Mouse (Mus musculus) hindbrain, embryonic 15.5 days (tissue): ENCODE measurements around the gene Nat14. TPM values are rescaled to one million over a fixed set of nuclear protein-coding genes. Genes with fewer than 3 reads are reported as not detected.

Experiments
- ATAC-seq: fragments of 200-750 bp; cut with Nextera tagmentation; 2 replicates; pipeline ENCODE4 v1.8.0; 2017; ENCODE audit warnings: low read depth, moderate number of reproducible peaks, moderate TSS enrichment; ENCODE audit not compliant: low FRiP score
- H3K27ac ChIP-seq: fragments of 300-500 bp; sonication (generic); replicated peaks from 2 replicates; pipeline ENCODE4 v1.5.1; 2015; ENCODE audit warnings: mild to moderate bottlenecking, inconsistent platforms
- H3K27me3 ChIP-seq: fragments of 300-500 bp; sonication (generic); 2 replicates; pipeline ENCODE4 v1.6.1; 2015; ENCODE audit warnings: control low read depth, inconsistent platforms
- H3K36me3 ChIP-seq: fragments of 300-500 bp; sonication (generic); 2 replicates; pipeline ENCODE4 v1.6.1; 2015; ENCODE audit warnings: control low read depth, inconsistent platforms
- H3K4me1 ChIP-seq: fragments of 300-500 bp; sonication (generic); replicated peaks from 2 replicates; pipeline ENCODE4 v1.6.1; 2015; ENCODE audit warnings: control low read depth, inconsistent platforms
- H3K4me2 ChIP-seq: fragments of 300-500 bp; sonication (generic); 2 replicates; pipeline ENCODE4 v1.6.1; 2015; ENCODE audit warnings: moderate library complexity, mild to moderate bottlenecking, inconsistent platforms
- H3K4me3 ChIP-seq: fragments of 300-500 bp; sonication (generic); 2 replicates; pipeline ENCODE4 v1.5.1; 2015; ENCODE audit warnings: mild to moderate bottlenecking, inconsistent platforms
- H3K9ac ChIP-seq: fragments of 300-500 bp; sonication (generic); 2 replicates; pipeline ENCODE4 v1.6.1; 2015; ENCODE audit warnings: inconsistent platforms
- H3K9me3 ChIP-seq: fragments of 300-500 bp; sonication (generic); 2 replicates; pipeline ENCODE4 v1.6.1; 2016; ENCODE audit warnings: control low read depth, inconsistent platforms
- WGBS: fragments of 180-500 bp; shearing (Covaris S2); methylation state at CpG from one replicate; pipeline ENCODE4 v1.1.7; 2015; 5-methylcytosine and 5-hydroxymethylcytosine counted together
- polyA plus RNA-seq: library from polyadenylated mRNA; unstranded; fragments of >200 nt; fragmentation: Nextera tagmentation; extraction: Ambion mirVana; gene quantifications from 2 replicates; pipeline ENCODE4 v1.2.1, GENCODE M21; 2015

Gene Nat14
- polyA plus RNA-seq, 1 experiment from 2014 or later, result 35.8 TPM

DNA sequence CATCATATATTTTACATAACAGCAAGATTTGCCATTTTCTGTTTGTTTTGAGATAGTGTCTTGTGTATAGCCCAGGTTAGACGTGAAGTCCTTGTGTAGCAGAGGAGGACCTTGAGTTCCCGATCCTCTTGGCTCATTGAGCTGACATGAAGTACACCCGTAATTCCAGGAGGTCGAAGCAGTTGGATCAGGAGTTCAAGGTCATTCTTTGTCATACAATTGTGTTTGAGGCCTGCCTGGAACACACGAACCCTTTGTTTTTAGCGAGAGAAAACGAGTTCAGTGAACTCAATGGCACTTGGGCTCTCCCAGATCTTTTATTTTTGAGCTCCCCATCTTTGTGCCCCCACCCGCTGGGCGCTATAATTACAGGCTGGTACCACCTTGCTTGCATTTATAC lies 19.4 kb upstream of the Nat14 start:
- 85% methylated on average over 9 of the region's 9 CpGs for WGBS
- Histone ChIP-seq H3K27ac (no peak overlapping the region), H3K9ac (no peak overlapping the region), H3K36me3 (no peaks in the 10 kb centered on the region), H3K4me2 (no peak overlapping the region), H3K4me3 (no peak overlapping the region), H3K9me3 (no peaks in the 10 kb centered on the region), H3K4me1 (peaks cover 19% of the 10 kb centered on the region), H3K27me3 (no peaks in the 10 kb centered on the region)
- no peak for ATAC-seq

DNA sequence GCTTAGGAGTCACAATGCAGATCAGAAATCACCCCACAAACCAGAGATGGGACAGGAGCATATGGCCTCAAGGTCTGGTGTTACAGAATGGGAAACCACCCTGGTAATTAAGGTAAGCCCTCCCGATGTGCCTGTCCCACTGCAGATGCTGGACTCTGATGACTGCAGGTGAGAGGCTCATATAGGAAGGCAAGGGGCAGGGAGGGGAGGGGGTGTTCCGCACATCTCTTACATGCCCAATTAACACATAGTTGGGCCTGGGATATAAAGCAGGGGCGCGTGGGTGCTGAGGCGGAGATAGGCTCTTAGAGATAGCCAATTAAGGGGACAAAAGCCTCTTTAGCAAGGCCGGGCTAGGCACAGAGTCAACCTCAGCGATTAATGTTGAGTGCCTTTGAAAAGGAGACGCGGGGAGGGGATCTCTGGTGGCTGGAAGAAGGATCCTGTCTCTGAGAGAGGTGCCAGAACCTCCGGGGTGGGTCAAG lies 15.3 kb upstream of the Nat14 start, which contains the start of gene Gm36210:
Gene Gm36210, minus strand, starts transcription at position 51 of the 485 bp plus-strand sequence.
- Histone ChIP-seq H3K4me2 (no peak within 1 kb of the TSS), H3K36me3 (no peaks in the 10 kb centered on the region), H3K9me3 (no peaks in the 10 kb centered on the region), H3K9ac (no peak within 1 kb of the TSS), H3K4me3 (no peak within 1 kb of the TSS), H3K27ac (no peak within 1 kb of the TSS), H3K27me3 (no peaks in the 10 kb centered on the region), H3K4me1 (no peaks in the 10 kb centered on the region)
- 62% methylated on average over 10 of the region's 10 CpGs for WGBS
- ATAC-seq, result no peak

DNA sequence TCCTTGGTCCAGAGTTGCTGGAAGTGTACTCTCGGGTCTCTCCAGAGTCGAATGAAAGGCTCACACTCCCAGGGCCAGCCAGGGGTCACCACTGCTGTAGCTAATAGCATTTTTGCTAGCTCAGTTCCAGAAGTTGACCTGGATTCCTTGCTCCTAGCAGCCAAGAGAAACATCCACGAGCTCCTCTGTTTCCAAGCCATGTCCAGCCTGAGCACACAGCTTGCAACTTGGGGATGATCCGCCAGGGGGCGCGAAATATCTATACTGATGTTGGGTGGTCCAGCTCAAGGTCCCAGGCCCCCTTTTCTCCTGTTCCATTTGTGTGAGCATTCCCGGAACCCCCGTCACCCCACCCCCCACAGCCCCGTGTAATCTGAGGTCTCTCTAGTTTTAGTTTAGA lies 10.3 kb upstream of the Nat14 start:
- 38% methylated on average over 9 of the region's 9 CpGs for WGBS

DNA sequence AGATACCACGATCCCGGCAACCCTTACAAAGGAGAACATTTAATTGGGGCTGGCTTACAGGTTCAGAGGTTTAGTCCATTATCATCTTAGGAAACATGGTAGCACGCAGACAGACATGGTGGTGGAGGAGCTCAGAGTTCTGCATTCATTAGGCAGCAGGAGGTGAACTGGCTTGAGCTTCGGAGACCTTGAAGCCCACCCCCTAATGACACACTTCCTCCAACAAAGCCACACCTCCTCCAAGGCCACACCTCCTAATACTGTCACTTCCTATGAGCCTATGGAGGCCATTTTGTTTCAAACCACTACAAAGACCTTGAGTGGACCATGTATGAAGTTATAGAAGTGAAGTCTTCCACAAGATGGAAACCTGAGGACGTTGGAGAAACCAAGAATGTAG lies 9.6 kb upstream of the Nat14 start:
- peak overlapping the region; percentile 19; the same call in 1 of the 2 replicates for H3K4me3 ChIP-seq
- no peak for ATAC-seq

More for the DNA sequence above, 10.3 kb upstream of the Nat14 start:
- H3K9me3 ChIP-seq, result no peaks in the 10 kb centered on the region
- no peaks in the 10 kb centered on the region for H3K36me3 ChIP-seq
- 0 out of 2 replicates have a peak overlapping the region, but pooled peaks have one; percentile 19 for H3K4me3 ChIP-seq
- no peak overlapping the region for H3K27ac ChIP-seq
- H3K4me1 ChIP-seq, result peaks cover 9% of the 10 kb centered on the region
- ATAC-seq, result no peak
- H3K9ac ChIP-seq, result no peak overlapping the region
- H3K4me2 ChIP-seq, result 0 out of 2 replicates have a peak overlapping the region, but pooled peaks have one; percentile 10
- H3K27me3 ChIP-seq, result no peaks in the 10 kb centered on the region

DNA sequence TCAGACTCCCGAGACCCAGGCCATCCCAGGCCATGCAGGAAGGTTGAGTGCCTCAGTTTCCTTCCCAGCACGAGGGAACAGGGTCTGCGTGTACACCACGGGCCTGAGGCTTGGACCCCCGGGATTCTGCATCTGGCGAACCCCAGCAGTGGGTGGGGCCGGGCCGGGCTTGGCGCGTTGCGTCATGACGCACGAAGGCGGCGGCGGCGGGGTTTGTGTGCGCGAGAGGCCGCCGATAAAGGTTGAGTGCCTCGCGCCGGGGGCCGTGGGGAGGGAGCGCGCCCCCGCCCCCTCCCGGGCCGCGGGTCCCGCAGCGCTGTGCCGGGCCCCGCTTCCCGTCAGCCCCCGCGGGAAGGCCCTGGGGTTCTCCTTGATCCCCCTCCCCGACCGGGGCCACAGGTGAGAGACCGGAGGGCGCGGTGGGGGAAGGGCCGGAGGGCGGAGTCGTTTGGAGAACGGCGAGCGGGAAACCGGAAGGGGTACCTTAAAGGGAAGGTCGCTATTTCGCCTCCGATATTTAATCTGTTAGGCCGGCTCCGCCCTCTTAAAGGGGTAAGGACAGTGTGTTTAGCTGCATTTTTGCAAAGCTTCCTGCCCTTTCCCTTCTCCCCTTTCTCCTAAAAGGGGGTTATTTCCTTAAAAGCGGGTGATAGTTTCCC lies 6.7 kb upstream of the Nat14 start, which contains the start of gene Zfp628:
Gene Zfp628, plus strand, starts transcription at position 211 of the 659 bp plus-strand sequence.
- Histone ChIP-seq H3K4me3 (peak within 1 kb of the TSS; percentile 67), H3K36me3 (peaks cover 16% of the 10 kb centered on the region; the same call in 1 of the 2 replicates), H3K4me2 (peak within 1 kb of the TSS; percentile 85), H3K27me3 (no peaks in the 10 kb centered on the region), H3K27ac (peak within 1 kb of the TSS; percentile 99), H3K4me1 (peaks cover 17% of the 10 kb centered on the region), H3K9me3 (no peaks in the 10 kb centered on the region), H3K9ac (peak within 1 kb of the TSS; percentile 71)
- ATAC-seq, result peak; percentile 90
- WGBS, result under 1% methylated on average over 49 of the region's 56 CpGs

More for the DNA sequence above, 9.6 kb upstream of the Nat14 start:
- Histone ChIP-seq H3K27ac (no peak overlapping the region), H3K4me1 (peaks cover 16% of the 10 kb centered on the region), H3K27me3 (no peaks in the 10 kb centered on the region), H3K36me3 (no peaks in the 10 kb centered on the region), H3K9ac (no peak overlapping the region), H3K9me3 (no peaks in the 10 kb centered on the region), H3K4me2 (no peak overlapping the region)
- WGBS, result 49% methylated on average over 5 of the region's 5 CpGs

DNA sequence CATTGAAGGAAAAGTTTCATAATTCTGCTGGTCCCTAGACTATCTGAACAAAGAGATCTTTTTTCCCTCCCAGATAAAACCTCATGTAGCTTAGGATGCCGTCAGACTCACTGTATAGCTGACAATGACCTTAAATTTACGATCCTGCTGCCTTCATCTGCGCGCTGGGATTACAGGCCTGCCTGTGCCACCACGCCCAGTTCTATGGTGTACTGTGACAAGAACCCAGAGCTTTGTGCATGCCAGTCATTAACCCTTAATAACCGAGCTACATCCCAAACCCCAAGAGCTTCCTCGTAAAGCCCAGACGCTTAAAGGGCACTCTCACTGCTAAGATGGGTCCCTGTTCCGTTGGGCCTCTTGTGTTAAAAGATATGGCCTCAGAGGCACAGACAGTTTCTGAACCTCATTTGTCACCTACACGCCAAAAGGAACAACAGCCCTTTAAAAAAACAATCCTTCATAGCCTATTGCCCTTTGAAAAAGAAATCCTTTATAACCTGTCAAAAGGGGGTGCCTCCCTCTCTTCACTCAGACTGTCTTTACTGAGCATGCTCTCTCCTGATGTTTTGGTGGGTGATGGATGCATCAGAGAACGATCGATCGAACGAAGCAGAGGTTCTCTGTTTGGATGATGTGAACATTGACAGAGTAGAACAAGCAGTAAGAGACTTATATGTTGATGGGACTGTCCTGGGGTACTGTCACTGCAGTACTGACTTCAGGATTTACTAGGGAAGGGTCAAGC lies 6.0 kb upstream of the Nat14 start:
- ATAC-seq, result peak; percentile 24
- Histone ChIP-seq H3K4me2 (peak overlapping the region; percentile 85), H3K27me3 (no peaks in the 10 kb centered on the region), H3K27ac (peak overlapping the region; percentile 99), H3K36me3 (peaks cover 23% of the 10 kb centered on the region; the same call in 1 of the 2 replicates), H3K4me3 (peak overlapping the region; percentile 67), H3K9me3 (no peaks in the 10 kb centered on the region), H3K9ac (peak overlapping the region; percentile 71), H3K4me1 (peaks cover 18% of the 10 kb centered on the region)
- WGBS, result 9% methylated on average over 14 of the region's 14 CpGs

DNA sequence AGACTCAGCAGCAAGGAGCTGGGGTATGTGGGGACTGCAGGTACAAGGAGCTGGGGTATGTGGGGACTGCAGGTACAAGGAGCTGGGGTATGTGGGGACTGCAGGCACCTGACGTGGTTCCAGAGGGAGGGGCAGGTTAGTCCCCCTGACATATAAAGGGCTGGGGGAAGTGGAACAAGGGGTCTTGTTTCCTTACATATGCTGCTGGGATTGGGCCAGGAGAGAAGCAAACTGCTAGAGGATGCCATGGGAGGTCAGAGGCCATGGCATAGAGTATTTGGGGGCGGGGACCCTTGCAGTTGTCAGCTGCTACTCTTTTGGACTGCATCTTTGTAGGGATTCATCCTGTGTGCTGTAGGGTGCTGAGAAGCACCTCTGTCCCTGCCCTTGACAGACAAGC lies 4.3 kb upstream of the Nat14 start:
- 93% methylated on average over 2 of the region's 2 CpGs for WGBS
- H3K27ac ChIP-seq, result peak overlapping the region; percentile 99; the same call in 1 of the 2 replicates

DNA sequence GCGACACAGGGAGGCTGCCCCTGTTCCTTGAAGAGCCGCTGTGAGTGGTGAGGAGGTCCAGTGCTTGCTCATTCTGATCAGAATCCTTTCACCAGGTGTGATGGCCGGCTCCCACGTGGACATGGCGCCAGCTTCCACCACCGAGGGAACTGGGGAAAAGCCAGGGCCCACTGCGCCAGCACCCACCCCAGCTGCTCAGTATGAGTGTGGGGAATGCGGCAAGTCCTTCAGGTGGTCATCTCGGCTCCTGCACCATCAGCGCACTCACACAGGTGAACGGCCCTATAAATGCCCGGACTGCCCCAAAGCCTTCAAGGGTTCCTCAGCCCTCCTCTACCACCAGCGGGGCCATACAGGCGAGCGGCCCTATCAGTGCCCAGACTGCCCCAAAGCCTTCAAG lies 3.1 kb upstream of the Nat14 start:
- Histone ChIP-seq H3K4me1 (peaks cover 43% of the 10 kb centered on the region), H3K4me2 (no peak overlapping the region), H3K9me3 (no peaks in the 10 kb centered on the region), H3K9ac (no peak overlapping the region), H3K36me3 (peaks cover 23% of the 10 kb centered on the region; the same call in 1 of the 2 replicates), H3K27me3 (no peaks in the 10 kb centered on the region), H3K4me3 (no peak overlapping the region), H3K27ac (no peak overlapping the region)
- WGBS, result 95% methylated on average over 15 of the region's 15 CpGs
- ATAC-seq, result no peak

More for the DNA sequence above, 4.3 kb upstream of the Nat14 start:
- no peaks in the 10 kb centered on the region for H3K9me3 ChIP-seq
- H3K36me3 ChIP-seq, result peaks cover 23% of the 10 kb centered on the region; the same call in 1 of the 2 replicates
- H3K27me3 ChIP-seq, result no peaks in the 10 kb centered on the region
- H3K4me1 ChIP-seq, result peaks cover 33% of the 10 kb centered on the region
- no peak overlapping the region for H3K9ac ChIP-seq
- no peak overlapping the region for H3K4me3 ChIP-seq
- no peak overlapping the region for H3K4me2 ChIP-seq
- no peak for ATAC-seq

DNA sequence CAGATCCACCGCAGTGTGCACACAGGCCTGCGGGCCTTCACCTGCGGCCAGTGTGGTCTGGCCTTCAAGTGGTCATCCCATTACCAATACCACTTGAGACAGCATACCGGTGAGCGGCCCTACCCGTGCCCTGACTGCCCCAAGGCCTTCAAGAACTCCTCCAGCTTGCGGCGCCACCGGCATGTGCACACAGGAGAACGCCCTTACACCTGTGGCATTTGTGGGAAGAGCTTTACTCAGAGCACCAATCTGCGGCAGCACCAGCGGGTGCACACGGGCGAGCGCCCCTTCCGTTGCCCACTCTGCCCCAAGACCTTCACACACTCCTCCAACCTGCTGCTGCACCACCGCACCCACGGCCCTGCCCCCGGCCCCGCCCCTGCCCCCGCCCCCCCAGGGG lies 2.7 kb upstream of the Nat14 start:
- ATAC-seq, result no peak
- H3K9ac ChIP-seq, result no peak overlapping the region
- H3K4me1 ChIP-seq, result peaks cover 47% of the 10 kb centered on the region
- H3K4me3 ChIP-seq, result no peak overlapping the region
- no peak overlapping the region for H3K4me2 ChIP-seq
- H3K27ac ChIP-seq, result no peak overlapping the region
- H3K36me3 ChIP-seq, result peaks cover 23% of the 10 kb centered on the region; the same call in 1 of the 2 replicates
- no peaks in the 10 kb centered on the region for H3K27me3 ChIP-seq
- 92% methylated on average over 17 of the region's 21 CpGs for WGBS
- H3K9me3 ChIP-seq, result no peaks in the 10 kb centered on the region

DNA sequence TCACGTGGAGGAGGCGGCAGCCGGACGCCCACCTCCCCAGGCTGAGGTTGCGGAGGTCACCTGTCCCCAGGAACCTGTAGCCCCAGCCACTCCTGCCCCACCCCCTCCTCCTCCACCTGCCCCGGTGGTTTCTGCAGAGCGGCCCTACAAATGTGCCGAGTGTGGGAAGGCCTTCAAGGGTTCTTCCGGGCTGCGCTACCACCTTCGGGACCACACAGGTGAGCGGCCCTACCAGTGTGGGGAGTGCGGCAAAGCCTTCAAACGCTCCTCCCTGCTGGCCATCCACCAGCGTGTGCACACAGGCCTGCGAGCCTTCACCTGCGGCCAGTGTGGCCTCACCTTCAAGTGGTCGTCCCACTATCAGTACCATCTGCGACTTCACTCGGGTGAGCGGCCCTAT lies 1.9 kb upstream of the Nat14 start:
- Histone ChIP-seq H3K4me1 (peaks cover 52% of the 10 kb centered on the region), H3K9me3 (no peaks in the 10 kb centered on the region), H3K36me3 (peaks cover 23% of the 10 kb centered on the region; the same call in 1 of the 2 replicates), H3K4me2 (no peak overlapping the region), H3K27ac (0 out of 2 replicates have a peak overlapping the region, but pooled peaks have one; percentile 12), H3K9ac (no peak overlapping the region), H3K4me3 (no peak overlapping the region), H3K27me3 (no peaks in the 10 kb centered on the region)
- ATAC-seq, result no peak
- WGBS, result 92% methylated on average over 21 of the region's 21 CpGs

DNA sequence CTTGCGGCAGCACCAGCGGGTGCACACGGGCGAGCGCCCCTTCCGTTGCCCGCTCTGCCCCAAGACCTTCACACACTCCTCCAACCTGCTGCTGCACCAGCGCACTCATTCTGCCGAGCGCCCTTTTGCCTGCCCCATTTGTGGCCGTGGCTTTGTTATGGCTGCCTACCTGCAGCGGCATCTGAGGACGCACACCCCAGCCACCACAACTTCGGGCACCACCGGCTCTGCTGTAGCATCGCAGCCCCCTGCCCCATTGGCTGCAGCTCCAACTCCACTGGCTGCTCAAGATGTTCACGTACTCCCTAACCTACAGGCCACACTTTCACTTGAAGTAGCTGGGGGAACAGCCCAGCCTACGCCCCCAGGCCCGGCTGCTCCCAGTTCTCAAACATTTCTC lies 1.3 kb upstream of the Nat14 start:
- Histone ChIP-seq H3K4me3 (no peak overlapping the region), H3K27me3 (no peaks in the 10 kb centered on the region), H3K4me2 (no peak overlapping the region), H3K4me1 (peaks cover 57% of the 10 kb centered on the region), H3K9ac (no peak overlapping the region), H3K36me3 (peaks cover 23% of the 10 kb centered on the region; the same call in 1 of the 2 replicates), H3K9me3 (no peaks in the 10 kb centered on the region), H3K27ac (peak overlapping the region; percentile 12; the same call in 1 of the 2 replicates)
- ATAC-seq, result no peak
- 93% methylated on average over 19 of the region's 19 CpGs for WGBS
